Mouse (Mus musculus) C2C12 (cell line): ENCODE measurements around the gene Sel1l.

Experiments
- CEBPB ChIP-seq: IDR thresholded peaks from one replicate; pipeline ENCODE4 v1.6.1; 2011; ENCODE audit warnings: low read depth, mild to moderate bottlenecking, control low read depth, moderate library complexity
- CTCF ChIP-seq: IDR thresholded peaks from one replicate; pipeline ENCODE4 v1.5.1; 2011; ENCODE audit not compliant: control insufficient read depth, insufficient read depth, insufficient read length
- MAX ChIP-seq: IDR thresholded peaks from one replicate; pipeline ENCODE4 v1.6.1; 2011; ENCODE audit warnings: mild to moderate bottlenecking, control low read depth
- USF1 ChIP-seq: IDR thresholded peaks from one replicate; pipeline ENCODE4 v1.6.1; 2011; ENCODE audit warnings: low read depth, mild to moderate bottlenecking, control low read depth, moderate library complexity

- TF ChIP-seq CTCF (no peak), USF1 (no peak), MAX (no peak), CEBPB (no peak)
Observed at GRCm38 (mm10) chr12:91892622-91893560, 43.9 kb upstream of the Sel1l start.
